Mouse (Mus musculus) layer of hippocampus, adult 18-20 months (tissue): ENCODE results near the gene Erbb4. TPM values are rescaled to one million over a fixed set of nuclear protein-coding genes. Genes with fewer than 3 reads are reported as not detected.

Experiments
- DNase-seq, 2 experiments: peaks; one replicate each; pipeline ENCODE4 v3.0.0; 2022; ENCODE audit warnings: low spot score in 2 of 2
- total RNA-seq, 2 experiments: library from RNA; stranded (reverse); gene quantifications; 2 replicates each; pipeline ENCODE4 v1.2.3; 2021

Gene Erbb4
- total RNA-seq, 2 experiments from 2014 or later, result 43.4 to 48.2 TPM

- DNase-seq, result peak in 1 of 2 experiments; percentile 20
These were observed 984.3 kb downstream of the Erbb4 start for GRCm38 (mm10) chr1:68123541-68123940.

GRCm38 (mm10) chr1:68120364-68120763 lies 987.5 kb downstream of the Erbb4 start:
- DNase-seq, result no peak

GRCm38 (mm10) chr1:68115721-68116120 lies 992.1 kb downstream of the Erbb4 start:
- DNase-seq, result no peak

- peak in 1 of 2 experiments; percentile 47 for DNase-seq
These were observed 1001.4 kb downstream of the Erbb4 start for GRCm38 (mm10) chr1:68106543-68106860.

GRCm38 (mm10) chr1:68105834-68106542 lies 1001.9 kb downstream of the Erbb4 start:
- DNase-seq, result no peak

GRCm38 (mm10) chr1:68089623-68090022 lies 1018.2 kb downstream of the Erbb4 start:
- DNase-seq, result no peak

- DNase-seq, result no peak
These were observed 1051.4 kb downstream of the Erbb4 start for GRCm38 (mm10) chr1:68056494-68056893.

- no peak for DNase-seq
These were observed 1053.1 kb downstream of the Erbb4 start for GRCm38 (mm10) chr1:68054715-68055114.

GRCm38 (mm10) chr1:68049856-68050255 lies 1058.0 kb downstream of the Erbb4 start:
- no peak for DNase-seq

- DNase-seq, result no peak
These were observed 1060.7 kb downstream of the Erbb4 start for GRCm38 (mm10) chr1:68047139-68047538.

GRCm38 (mm10) chr1:68046551-68046970 lies 1061.3 kb downstream of the Erbb4 start:
- peak in 1 of 2 experiments; percentile 27 for DNase-seq

GRCm38 (mm10) chr1:68024086-68024940 lies 1083.5 kb downstream of the Erbb4 start:
- DNase-seq, result no peak

GRCm38 (mm10) chr1:68020020-68020419 lies 1087.8 kb downstream of the Erbb4 start:
- no peak for DNase-seq

- no peak for DNase-seq
These were observed 1088.2 kb downstream of the Erbb4 start for GRCm38 (mm10) chr1:68019618-68020017.
